Mouse (Mus musculus) liver, embryonic 14.5 days (tissue): ENCODE measurements around the gene Gm10073.

Source experiments
- CTCF ChIP-seq: IDR thresholded peaks from 2 replicates; pipeline ENCODE4 v1.5.1; 2016; ENCODE audit warnings: antibody characterized with exemption, low read depth, control low read depth
- EP300 ChIP-seq: IDR thresholded peaks from 2 replicates; pipeline ENCODE4 v1.6.1; 2016; ENCODE audit warnings: antibody characterized with exemption, low read depth

GRCm38 (mm10) chr8:106526725-106527124, 46.5 kb downstream of the Gm10073 start:
- no peak for TF ChIP-seq CTCF
- no peak for TF ChIP-seq EP300
